In genomic region chr11:77317721-77318477, GRCm38 (mm10) we compare ENCODE assay signal across 8 mouse cellular contexts.
DNase-seq lines count a peak whose midpoint lies in the region; ATAC-seq and TF ChIP-seq lines count a peak whose summit lies in the region.
"Had no signal": no experiment of that assay in that cellular context is flagged by ENCODE, and none has a peak within 500 bp of the region (broad histone marks: within the 10 kb centered on the region; RNA-seq: fewer than 3 reads in every experiment).

No protein-coding gene starts in this region.

- WGBS in kidney, postnatal 0 days = 42% methylated on average over 3 of the region's 3 CpGs
- 52% methylated on average over 3 of the region's 3 CpGs for WGBS in kidney, embryonic 14.5 days
- 29% methylated on average over 3 of the region's 3 CpGs for WGBS in large intestine, adult 2 months

- H3K9ac ChIP-seq in kidney, postnatal 0 days (ENCODE audit: low read depth, low read length) = no peak overlapping the region
- no peak overlapping the region for H3K9ac ChIP-seq in kidney, embryonic 14.5 days (ENCODE audit: low read depth, low read length)
- H3K9ac ChIP-seq: neural tube, embryonic 13.5 days had no signal

- no peaks in the 10 kb centered on the region for H3K9me3 ChIP-seq in kidney, postnatal 0 days (replicated peaks; ENCODE audit: low read length)
- no peaks in the 10 kb centered on the region for H3K9me3 ChIP-seq in kidney, embryonic 14.5 days (ENCODE audit: control insufficient read depth, low read length)
- H3K9me3 ChIP-seq: neural tube, embryonic 13.5 days had no signal

- H3K4me2 ChIP-seq in kidney, postnatal 0 days (ENCODE audit: low read length) = no peak overlapping the region
- no peak overlapping the region for H3K4me2 ChIP-seq in kidney, embryonic 14.5 days (replicated peaks; ENCODE audit: low read depth, low read length)
- H3K4me2 ChIP-seq: neural tube, embryonic 13.5 days had no signal

- H3K4me3 ChIP-seq in kidney, postnatal 0 days (replicated peaks; ENCODE audit: low read depth, low read length) = no peak overlapping the region
- no peak overlapping the region for H3K4me3 ChIP-seq in kidney, embryonic 14.5 days (ENCODE audit: low read length)
- H3K4me3 ChIP-seq: neural tube, embryonic 13.5 days had no signal

- no peak for ATAC-seq in kidney, postnatal 0 days (replicated peaks; ENCODE audit: low FRiP score, low read depth)
- ATAC-seq in kidney, embryonic 14.5 days (ENCODE audit: low FRiP score, low TSS enrichment) = no peak

- DNase-seq in kidney, postnatal 0 days (ENCODE audit: low spot score) = peak; percentile 77
- peak; percentile 55 for DNase-seq in MN1 (ENCODE audit: low spot score)
- DNase-seq in cerebellum, postnatal 14 days = peak; percentile 23 to 51
- peak; percentile 31 for DNase-seq in large intestine, adult 2 months (ENCODE audit: low read depth, low spot score)
- no peak for DNase-seq in right cerebral cortex, postnatal 36 days (ENCODE audit: low spot score in 2 of 2)
- no peak for DNase-seq in ovary, adult 18-20 months (ENCODE audit: low spot score)

- H3K27ac ChIP-seq in kidney, postnatal 0 days = no peak overlapping the region
- H3K27ac ChIP-seq in kidney, embryonic 14.5 days (ENCODE audit: low read depth, low read length) = no peak overlapping the region
- H3K27ac ChIP-seq: neural tube, embryonic 13.5 days had no signal

- no peaks in the 10 kb centered on the region for H3K4me1 ChIP-seq in kidney, postnatal 0 days (replicated peaks; ENCODE audit: insufficient read depth, low read length)
- no peaks in the 10 kb centered on the region for H3K4me1 ChIP-seq in kidney, embryonic 14.5 days (ENCODE audit: control insufficient read depth, insufficient read depth, low read length)

- no peaks in the 10 kb centered on the region for H3K27me3 ChIP-seq in kidney, postnatal 0 days (ENCODE audit: insufficient read depth, low read length)
- H3K27me3 ChIP-seq in kidney, embryonic 14.5 days (ENCODE audit: control insufficient read depth, insufficient read depth, low read length) = no peaks in the 10 kb centered on the region
- H3K27me3 ChIP-seq: neural tube, embryonic 13.5 days had no signal

- TF ChIP-seq CTCF in kidney, postnatal 0 days (IDR thresholded peaks at IDR 0.05; ENCODE audit: low read depth) = peak; percentile 64

- no peaks in the 10 kb centered on the region for H3K36me3 ChIP-seq in kidney, postnatal 0 days (ENCODE audit: insufficient read depth, low read length)
- H3K36me3 ChIP-seq in kidney, embryonic 14.5 days (ENCODE audit: control insufficient read depth, insufficient read depth, low read length) = no peaks in the 10 kb centered on the region
- H3K36me3 ChIP-seq: neural tube, embryonic 13.5 days had no signal

Comparison
In these comparisons a context has a peak if more than half of its experiments do, and no peak if none do; other contexts are left out.
1. DNase-seq: peak in kidney, postnatal 0 days (single experiment), MN1 (single experiment), cerebellum, postnatal 14 days (2 of 2) and large intestine, adult 2 months (single experiment); none in right cerebral cortex, postnatal 36 days (0 of 2) and ovary, adult 18-20 months (single experiment).